Mouse (Mus musculus) bone marrow, adult 2 months (tissue): ENCODE measurements around the gene Plk3. TPM values are rescaled to one million over a fixed set of nuclear protein-coding genes. Genes with fewer than 3 reads are reported as not detected.

Source experiments
- H3K27ac ChIP-seq: fragments of 200-500 bp; 2 replicates; pipeline ENCODE4 v1.5.1; 2012; ENCODE audit warnings: low read depth, mild to moderate bottlenecking, control low read depth, inconsistent platforms, low read length; ENCODE audit not compliant: control insufficient read depth, poor library complexity, insufficient read depth
- H3K4me1 ChIP-seq: fragments of 200-500 bp; 2 replicates; pipeline ENCODE4 v1.6.1; 2011; ENCODE audit warnings: low read length; ENCODE audit not compliant: control insufficient read depth, insufficient read depth
- H3K4me3 ChIP-seq: fragments of 200-500 bp; replicated peaks from 2 replicates; pipeline ENCODE3; 2011; ENCODE audit warnings: mild to moderate bottlenecking, low read depth, low read length, control low read depth; ENCODE audit not compliant: control insufficient read depth
- CTCF ChIP-seq: fragments of 200-500 bp; IDR thresholded peaks from 2 replicates; pipeline ENCODE4 v1.5.1; 2011; ENCODE audit warnings: low read length, control low read depth; ENCODE audit not compliant: control insufficient read depth, insufficient read depth
- POLR2A ChIP-seq: fragments of 200-500 bp; IDR thresholded peaks from 2 replicates; pipeline ENCODE4 v1.6.1; 2011; ENCODE audit warnings: low read depth, mild to moderate bottlenecking, control low read depth, low read length, borderline replicate concordance; ENCODE audit not compliant: control insufficient read depth
- WGBS: fragments of 180-500 bp; shearing (Covaris S2); methylation state at CpG from one replicate; pipeline ENCODE4 v1.1.7; 2018; 5-methylcytosine and 5-hydroxymethylcytosine counted together
- polyA plus RNA-seq: library from polyadenylated mRNA; stranded (reverse); fragments of >200 nt; gene quantifications from 2 replicates; pipeline ENCODE4 v1.2.4, GENCODE M21; 2011; ENCODE audit warnings: low replicate concordance; ENCODE audit not compliant: missing spikeins, insufficient read depth, insufficient read length

Gene Plk3
- polyA plus RNA-seq, 1 experiment: 7.8 TPM

GRCm38 (mm10) chr4:117104672-117105071 is 29.1 kb downstream of the Plk3 start:
- peaks cover 6% of the 10 kb centered on the region; the same call in 1 of the 2 replicates for H3K4me1 ChIP-seq
- TF ChIP-seq POLR2A (no peak), CTCF (peak; percentile 22; the same call in 1 of the 2 replicates)
- no peak overlapping the region for H3K27ac ChIP-seq
- 59% methylated on average over 10 of the region's 10 CpGs for WGBS
- no peak overlapping the region for H3K4me3 ChIP-seq

GRCm38 (mm10) chr4:117101218-117101617 is 32.5 kb downstream of the Plk3 start:
- Histone ChIP-seq H3K27ac (no peak overlapping the region), H3K4me3 (no peak overlapping the region), H3K4me1 (peaks cover 6% of the 10 kb centered on the region; the same call in 1 of the 2 replicates)
- peak; percentile 33; the same call in 1 of the 2 replicates for TF ChIP-seq CTCF
- TF ChIP-seq POLR2A: no peak
- 50% methylated on average over 7 of the region's 7 CpGs for WGBS

GRCm38 (mm10) chr4:117100036-117100435 is 33.7 kb downstream of the Plk3 start:
- Histone ChIP-seq H3K4me3 (no peak overlapping the region), H3K4me1 (peaks cover 6% of the 10 kb centered on the region; the same call in 1 of the 2 replicates), H3K27ac (no peak overlapping the region)
- 40% methylated on average over 4 of the region's 4 CpGs for WGBS
- TF ChIP-seq CTCF (no peak), POLR2A (no peak)

- Histone ChIP-seq H3K4me1 (peaks cover 6% of the 10 kb centered on the region; the same call in 1 of the 2 replicates), H3K27ac (no peak overlapping the region), H3K4me3 (no peak overlapping the region)
- 74% methylated on average over 2 of the region's 2 CpGs for WGBS
- no peak for TF ChIP-seq CTCF
- TF ChIP-seq POLR2A: no peak
Observed at GRCm38 (mm10) chr4:117098764-117099036, 35.1 kb downstream of the Plk3 start.

- Histone ChIP-seq H3K4me1 (peaks cover 6% of the 10 kb centered on the region; the same call in 1 of the 2 replicates), H3K27ac (no peak overlapping the region), H3K4me3 (no peak overlapping the region)
- TF ChIP-seq CTCF (no peak), POLR2A (no peak)
- 65% methylated on average over 8 of the region's 8 CpGs for WGBS
Observed at GRCm38 (mm10) chr4:117097969-117098763, 35.6 kb downstream of the Plk3 start.

GRCm38 (mm10) chr4:117096666-117097065 is 37.1 kb downstream of the Plk3 start:
- no peak overlapping the region for H3K27ac ChIP-seq
- 25% methylated on average over 5 of the region's 5 CpGs for WGBS
- TF ChIP-seq POLR2A (no peak), CTCF (no peak)
- peaks cover 6% of the 10 kb centered on the region; the same call in 1 of the 2 replicates for H3K4me1 ChIP-seq
- H3K4me3 ChIP-seq: no peak overlapping the region

- TF ChIP-seq POLR2A (no peak), CTCF (no peak)
- no peak within 1 kb of the TSS for H3K27ac ChIP-seq
- H3K4me1 ChIP-seq: peaks cover 6% of the 10 kb centered on the region; the same call in 1 of the 2 replicates
- WGBS: 1% methylated on average over 50 of the region's 50 CpGs
- H3K4me3 ChIP-seq: peak within 1 kb of the TSS; percentile 52
Observed at GRCm38 (mm10) chr4:117095551-117096452, 38.0 kb downstream of the Plk3 start, which contains the start of gene Ptch2. Gene Ptch2 (plus strand): TSS chr4:117096075.
